In the genomic region with DNA sequence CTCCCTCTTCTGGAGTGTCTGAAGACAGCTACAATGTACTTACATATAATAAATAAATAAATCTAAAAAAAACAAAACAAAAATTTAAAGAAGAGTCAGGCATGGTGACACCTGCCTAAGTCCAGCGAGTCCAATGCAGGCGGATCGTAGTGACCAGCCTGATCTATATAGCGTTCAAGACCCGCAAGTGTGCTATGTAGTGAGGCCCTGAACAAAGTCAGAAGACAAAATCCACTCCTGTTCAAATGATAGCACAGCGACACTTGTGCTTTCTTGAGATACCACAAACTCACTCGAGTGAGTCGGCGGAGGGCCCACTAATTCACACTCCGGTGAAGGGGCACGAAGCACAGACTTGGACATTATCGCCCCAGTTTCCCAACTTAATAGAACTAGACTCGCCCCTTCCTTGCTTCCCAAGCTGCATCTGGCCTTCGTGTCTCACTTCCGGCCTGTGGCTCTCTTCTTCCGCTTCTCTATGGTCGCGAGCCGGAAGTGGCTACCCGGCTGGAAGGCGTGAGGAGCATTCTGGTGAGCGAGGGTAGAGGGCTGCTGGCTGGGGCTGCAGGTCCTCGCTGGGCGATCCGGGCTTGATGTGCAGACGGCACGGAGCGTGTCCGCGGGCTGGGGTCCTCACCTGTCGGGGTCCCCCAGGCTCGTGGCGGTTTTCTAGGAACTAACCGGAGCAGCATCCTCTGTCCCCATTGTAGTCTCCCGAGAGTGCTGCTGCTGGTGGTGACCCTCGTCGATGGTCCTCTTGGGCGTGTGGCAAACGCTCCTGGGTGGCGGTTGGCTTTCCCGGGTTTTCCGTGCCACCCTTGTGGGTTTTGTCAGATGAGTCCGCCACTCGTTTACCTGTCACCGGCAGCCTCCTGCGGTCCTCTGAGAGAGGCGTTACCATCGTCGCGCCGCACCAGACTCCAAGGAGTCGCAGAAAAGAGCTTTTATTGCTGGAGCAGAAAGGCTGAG, we compare ENCODE assay signal across 8 mouse cellular contexts. TPM values are rescaled to one million over a fixed set of nuclear protein-coding genes. Genes with fewer than 3 reads are reported as not detected.
DNase-seq lines count a peak whose midpoint lies in the region; ATAC-seq and TF ChIP-seq lines count a peak whose summit lies in the region.

Gene Thoc5, plus strand, starts transcription at position 473 of the 969 bp plus-strand sequence.

- H3K4me1 ChIP-seq in hindbrain, postnatal 0 days (ENCODE audit: insufficient read depth, low read length) = no peaks in the 10 kb centered on the region

- H3K4me2 ChIP-seq in hindbrain, postnatal 0 days (ENCODE audit: low read depth, low read length) = peak within 1 kb of the TSS; percentile 78

- no peaks in the 10 kb centered on the region for H3K9me3 ChIP-seq in hindbrain, postnatal 0 days (ENCODE audit: low read length)

- 3% methylated on average over 52 of the region's 52 CpGs for WGBS in hindbrain, postnatal 0 days

- peak; percentile 53 for DNase-seq in WW6 (ENCODE audit: low read depth, low spot score)
- peak; percentile 61 to 75 for DNase-seq in cerebellum, postnatal 4 days (ENCODE audit: low spot score in 2 of 2)
- peak; percentile 85 for DNase-seq in gastrocnemius, adult 2 months
- peak; percentile 93 for DNase-seq in hindbrain, postnatal 0 days (ENCODE audit: low spot score)
- peak; percentile 81 to 83 for DNase-seq in left cerebral cortex, adult 2 months (ENCODE audit: extremely low spot score in 1 of 2, low spot score in 2 of 2)
- DNase-seq in right cerebral cortex, adult 2 months (ENCODE audit: low spot score in 2 of 2) = peak; percentile 86 to 87
- DNase-seq in urinary bladder, postnatal 14 days (ENCODE audit: low spot score) = peak; percentile 80

- no peak for TF ChIP-seq CTCF in gastrocnemius, adult 2 months (IDR thresholded peaks at IDR 0.05)
- no peak for TF ChIP-seq CTCF in hindbrain, postnatal 0 days (IDR thresholded peaks at IDR 0.05; ENCODE audit: low read depth)
- TF ChIP-seq CTCF in left cerebral cortex, adult 2 months (IDR thresholded peaks at IDR 0.05) = no peak

- ATAC-seq in hindbrain, postnatal 0 days = peak; percentile 95
- peak; percentile 100 for ATAC-seq in megakaryocyte, adult 5-6 weeks (ENCODE audit: poor library complexity, severe bottlenecking)

- H3K9ac ChIP-seq in hindbrain, postnatal 0 days (replicated peaks; ENCODE audit: low read length) = peak within 1 kb of the TSS; percentile 72

- H3K36me3 ChIP-seq in hindbrain, postnatal 0 days (ENCODE audit: insufficient read depth, low read length) = peaks cover 25% of the 10 kb centered on the region

- H3K4me3 ChIP-seq in gastrocnemius, adult 2 months = peak within 1 kb of the TSS; percentile 96
- H3K4me3 ChIP-seq in hindbrain, postnatal 0 days (ENCODE audit: low read length) = peak within 1 kb of the TSS; percentile 68
- H3K4me3 ChIP-seq in left cerebral cortex, adult 2 months = peak within 1 kb of the TSS; percentile 59

- intact Hi-C loops in gastrocnemius, adult 2 months (cut with DNase I) = no loop called here
- intact Hi-C loops in left cerebral cortex, adult 2 months (cut with DNase I) = no loop called here

- peak within 1 kb of the TSS; percentile 86 for H3K27ac ChIP-seq in gastrocnemius, adult 2 months
- H3K27ac ChIP-seq in hindbrain, postnatal 0 days = peak within 1 kb of the TSS; percentile 79
- H3K27ac ChIP-seq in left cerebral cortex, adult 2 months = peak within 1 kb of the TSS; percentile 87

- no peaks in the 10 kb centered on the region for H3K27me3 ChIP-seq in hindbrain, postnatal 0 days (ENCODE audit: insufficient read depth, low read length)

RNA-seq across cellular contexts. Expression of gene Thoc5, which starts in this region (rescaled TPM):
- 10 to 100 TPM; 15.5 to 16.7 TPM for total RNA-seq in gastrocnemius, adult 2 months (2021)
- total RNA-seq in hindbrain, postnatal 0 days (2014; rRNA removed) = 30.3 and 37.8 TPM in 2 replicates
- 36.5 and 38.1 TPM in 2 replicates for polyA plus RNA-seq in hindbrain, postnatal 0 days (2015; fragmentation: Nextera tagmentation; extraction: Ambion mirVana)
- total RNA-seq in left cerebral cortex, adult 2 months (2021) = 10 to 100 TPM; 37.4 to 38.9 TPM
- total RNA-seq in megakaryocyte, adult 5-6 weeks (2015) = 14.0 and 16.5 TPM in 2 replicates
- total RNA-seq in megakaryocyte, adult 5-6 weeks (2017) = 31.6 and 32.3 TPM in 2 replicates

Comparison
In these comparisons a context has a peak if more than half of its experiments do, and no peak if none do; other contexts are left out.
1. Peak in every context shown above with its lines: DNase-seq, ATAC-seq, H3K4me3 ChIP-seq and H3K27ac ChIP-seq.